Mouse (Mus musculus): ENCODE results near the gene Ezh1.

Ezh1 gene

GRCm38 (mm10) chr11:101226065-101226701, at the start of gene Ezh1:
TSS of gene Ezh1 (minus strand) at chr11:101226463.
- peak; percentile 93 for DNase-seq (ENCODE audit: low spot score)

- DNase-seq (ENCODE audit: low spot score) = no peak
These were observed 49.0 kb upstream of the Ezh1 start for GRCm38 (mm10) chr11:101275309-101275708.

GRCm38 (mm10) chr11:101272446-101272845, 46.2 kb upstream of the Ezh1 start:
- DNase-seq (ENCODE audit: low spot score) = no peak

GRCm38 (mm10) chr11:101269577-101270116, 43.4 kb upstream of the Ezh1 start:
- no peak for DNase-seq (ENCODE audit: low spot score)

GRCm38 (mm10) chr11:101265906-101266305, 39.6 kb upstream of the Ezh1 start:
- no peak for DNase-seq (ENCODE audit: low spot score)

GRCm38 (mm10) chr11:101264954-101265471, 38.8 kb upstream of the Ezh1 start:
- no peak for DNase-seq (ENCODE audit: low spot score)

- no peak for DNase-seq (ENCODE audit: low spot score)
These were observed 37.7 kb upstream of the Ezh1 start for GRCm38 (mm10) chr11:101263989-101264280.

- DNase-seq (ENCODE audit: low spot score) = no peak
These were observed 37.1 kb upstream of the Ezh1 start for GRCm38 (mm10) chr11:101263138-101263988.

GRCm38 (mm10) chr11:101262272-101262967, 36.2 kb upstream of the Ezh1 start:
- no peak for DNase-seq (ENCODE audit: low spot score)

- DNase-seq (ENCODE audit: low spot score) = no peak
These were observed 34.6 kb upstream of the Ezh1 start for GRCm38 (mm10) chr11:101260826-101261380.

- peak; percentile 58 for DNase-seq (ENCODE audit: low spot score)
These were observed 33.9 kb upstream of the Ezh1 start, which contains the start of gene Wnk4 for GRCm38 (mm10) chr11:101259948-101260825. TSS of gene Wnk4 (plus strand) at chr11:101260567.

- no peak for DNase-seq (ENCODE audit: low spot score)
These were observed 33.0 kb upstream of the Ezh1 start for GRCm38 (mm10) chr11:101259261-101259712.

- no peak for DNase-seq (ENCODE audit: low spot score)
These were observed 29.8 kb upstream of the Ezh1 start for GRCm38 (mm10) chr11:101255826-101256775.

- DNase-seq (ENCODE audit: low spot score) = peak; percentile 77
These were observed 27.5 kb upstream of the Ezh1 start, which contains the start of gene Vps25 for GRCm38 (mm10) chr11:101253613-101254389. TSS of gene Vps25 (plus strand) at chr11:101253707.

- DNase-seq (ENCODE audit: low spot score) = no peak
These were observed 26.7 kb upstream of the Ezh1 start for GRCm38 (mm10) chr11:101252941-101253340.

- DNase-seq (ENCODE audit: low spot score) = no peak
These were observed 24.8 kb upstream of the Ezh1 start for GRCm38 (mm10) chr11:101251031-101251430.

- peak; percentile 48 for DNase-seq (ENCODE audit: low spot score)
These were observed 22.2 kb upstream of the Ezh1 start for GRCm38 (mm10) chr11:101248258-101248994.

GRCm38 (mm10) chr11:101247521-101248030, 21.3 kb upstream of the Ezh1 start:
- no peak for DNase-seq (ENCODE audit: low spot score)

All from urinary bladder, postnatal 25 days (tissue).